Mouse (Mus musculus) cerebellum, adult 11-12 months (tissue): ENCODE data around the gene Pias4.

Source experiments
- DNase-seq: peaks from one replicate; pipeline ENCODE4 v3.0.0; 2022

Pias4 gene

GRCm38 (mm10) chr10:81168087-81168431, 336 bp upstream of the Pias4 start:
- no peak for DNase-seq

- DNase-seq, result peak; percentile 85
These were observed 2.6 kb downstream of the Pias4 start for GRCm38 (mm10) chr10:81165118-81165517.

DNA sequence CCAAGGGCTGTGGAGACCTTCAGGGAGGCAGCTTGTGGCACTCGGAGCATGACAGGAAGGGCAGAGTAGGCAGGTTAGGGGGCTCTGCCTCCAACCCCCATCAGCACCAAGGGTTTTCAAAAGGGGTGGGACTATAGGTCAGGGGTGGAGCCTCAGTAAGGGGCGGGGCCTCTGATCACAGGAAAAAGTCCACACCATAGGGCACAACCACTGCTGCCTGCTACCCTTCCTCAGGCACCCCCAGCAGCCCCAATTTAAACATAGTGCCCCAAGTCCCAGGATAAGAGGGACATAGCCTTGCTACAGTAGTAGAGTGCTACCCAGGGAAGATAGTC, 5.4 kb downstream of the Pias4 start:
- DNase-seq, result no peak

DNA sequence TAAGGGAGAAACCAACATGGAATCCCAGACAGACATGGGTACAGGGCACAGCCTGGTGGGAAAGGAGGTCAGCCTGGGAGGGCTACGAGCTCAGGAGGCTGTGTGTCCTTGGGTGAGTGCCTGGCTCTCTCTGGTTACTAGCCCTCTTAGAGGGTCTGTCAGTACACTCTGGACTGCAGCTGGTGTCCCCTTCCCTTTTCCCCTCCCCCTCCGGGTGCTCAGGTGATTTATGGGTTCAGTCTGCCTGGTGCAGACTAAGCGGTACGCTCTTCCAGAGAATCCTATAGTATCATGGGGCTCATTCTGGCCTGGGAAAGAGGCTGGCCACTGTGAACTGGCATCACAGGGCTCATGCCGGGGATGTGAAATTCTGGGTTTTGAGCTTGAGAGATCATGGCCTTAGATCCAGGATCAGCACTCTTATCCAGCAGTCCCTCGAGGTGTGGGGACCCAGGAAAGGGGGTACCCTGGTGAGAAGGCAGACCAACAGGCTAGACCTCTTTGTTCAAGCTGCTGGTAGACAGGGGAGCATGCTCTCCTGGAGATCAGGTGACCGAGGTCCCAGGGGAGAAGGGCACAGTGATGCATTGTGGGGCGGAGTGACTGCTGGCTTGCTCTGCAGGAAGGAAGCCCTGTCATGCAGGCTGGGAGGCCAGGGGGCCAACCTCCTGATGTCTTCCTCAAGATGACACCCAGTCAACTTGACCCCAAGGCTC, 6.0 kb downstream of the Pias4 start:
- no peak for DNase-seq

- DNase-seq, result no peak
These were observed 13.0 kb downstream of the Pias4 start for GRCm38 (mm10) chr10:81154736-81155135.

DNA sequence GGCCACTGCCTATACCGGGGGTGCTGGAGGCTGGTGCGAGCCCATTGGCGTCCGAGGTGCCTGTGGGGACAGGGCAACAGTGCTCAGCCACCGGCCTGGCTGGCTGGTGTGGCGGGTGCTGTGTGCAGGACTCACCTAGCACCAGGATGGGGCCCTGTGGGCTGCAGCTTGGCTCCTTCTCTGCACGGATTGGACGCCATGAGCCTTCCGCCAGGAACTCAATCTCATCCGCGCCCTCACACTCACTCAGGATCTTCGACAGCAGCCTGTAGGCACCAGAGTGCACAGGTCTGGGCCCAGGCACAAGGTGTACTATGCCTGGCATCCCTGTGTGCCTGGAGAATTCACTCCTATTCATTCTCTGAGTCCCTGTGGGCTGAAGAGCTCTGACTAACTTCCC, 13.4 kb downstream of the Pias4 start:
- no peak for DNase-seq

DNA sequence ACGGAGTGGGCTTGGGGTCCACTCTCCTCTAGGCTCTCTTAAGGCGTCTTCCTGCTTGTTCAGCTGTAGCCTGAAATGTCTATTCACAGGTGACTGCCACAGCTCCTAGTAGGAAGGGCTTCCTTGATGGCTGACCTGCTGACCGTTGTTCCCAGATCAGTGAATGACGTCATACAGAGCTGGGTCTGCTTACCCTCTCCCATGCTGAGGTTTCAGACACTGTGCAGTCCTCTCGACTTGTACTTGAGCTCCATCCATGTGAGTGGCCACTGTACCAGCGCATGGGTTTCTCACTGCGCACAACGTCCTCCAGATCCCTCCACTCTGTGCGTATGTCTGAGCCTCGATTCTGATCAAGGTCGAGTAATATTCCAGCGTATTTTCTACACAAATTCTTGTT, 15.1 kb downstream of the Pias4 start:
- no peak for DNase-seq

GRCm38 (mm10) chr10:81151261-81151660, 16.5 kb downstream of the Pias4 start:
- DNase-seq, result no peak

DNA sequence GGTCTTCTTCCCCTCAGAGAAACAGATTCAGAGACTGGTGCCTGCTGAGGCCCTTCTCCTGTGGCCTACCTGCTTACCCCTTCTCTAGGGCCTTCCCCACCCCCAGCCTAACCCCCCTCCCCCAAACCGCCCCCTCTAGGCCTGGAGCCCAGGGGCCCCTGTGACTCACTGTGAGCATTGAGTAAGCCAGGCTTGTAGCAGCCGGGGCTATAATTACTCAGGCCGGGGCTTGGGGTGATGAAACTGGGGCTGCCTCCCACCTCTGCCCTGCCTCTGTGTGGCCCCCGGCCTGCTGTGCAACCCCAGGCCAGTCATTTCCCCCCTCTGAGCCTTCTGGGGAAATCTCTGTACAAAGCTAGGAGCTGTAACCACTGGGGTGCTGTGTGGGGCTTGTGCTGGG, 21.4 kb downstream of the Pias4 start:
- no peak for DNase-seq

- DNase-seq, result no peak
These were observed 21.9 kb downstream of the Pias4 start for GRCm38 (mm10) chr10:81145778-81146177.

DNA sequence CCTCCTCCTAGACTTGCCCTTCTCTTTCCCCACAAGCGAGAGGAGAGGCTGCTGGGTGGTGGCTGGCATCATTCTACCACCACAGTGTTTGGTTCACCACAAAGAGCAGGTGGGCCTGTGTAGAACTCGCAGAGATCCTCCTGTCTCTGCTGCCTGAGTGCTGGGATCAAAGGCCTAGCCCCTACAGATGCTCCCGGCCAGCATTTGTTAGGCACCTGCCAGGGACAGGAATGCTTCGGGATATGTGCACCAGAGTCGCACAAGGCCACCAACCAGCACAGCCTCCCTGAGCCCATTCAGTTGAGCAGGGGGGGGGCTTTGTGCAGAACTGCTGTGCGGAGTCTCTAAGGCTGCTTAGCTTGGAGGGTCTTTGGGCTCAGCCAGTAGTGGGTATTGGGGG, 22.4 kb downstream of the Pias4 start:
- DNase-seq, result no peak

DNA sequence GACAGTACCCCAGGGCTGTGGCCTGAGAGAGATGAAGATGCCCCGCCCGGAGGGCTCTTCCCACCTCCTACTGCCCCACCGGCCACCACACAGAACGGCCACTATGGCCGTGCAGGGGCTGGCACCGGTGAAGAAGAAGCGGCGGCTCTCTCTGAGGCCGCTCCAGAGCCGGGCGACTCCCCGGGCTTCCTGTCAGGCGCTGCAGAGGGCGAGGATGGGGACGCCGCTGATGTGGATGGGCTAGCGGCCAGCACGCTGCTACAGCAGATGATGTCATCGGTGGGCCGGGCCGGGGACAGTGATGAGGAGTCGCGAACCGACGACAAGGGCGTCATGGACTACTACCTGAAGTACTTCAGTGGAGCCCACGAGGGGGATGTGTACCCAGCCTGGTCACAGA, 23.1 kb downstream of the Pias4 start:
- peak; percentile 59 for DNase-seq

DNA sequence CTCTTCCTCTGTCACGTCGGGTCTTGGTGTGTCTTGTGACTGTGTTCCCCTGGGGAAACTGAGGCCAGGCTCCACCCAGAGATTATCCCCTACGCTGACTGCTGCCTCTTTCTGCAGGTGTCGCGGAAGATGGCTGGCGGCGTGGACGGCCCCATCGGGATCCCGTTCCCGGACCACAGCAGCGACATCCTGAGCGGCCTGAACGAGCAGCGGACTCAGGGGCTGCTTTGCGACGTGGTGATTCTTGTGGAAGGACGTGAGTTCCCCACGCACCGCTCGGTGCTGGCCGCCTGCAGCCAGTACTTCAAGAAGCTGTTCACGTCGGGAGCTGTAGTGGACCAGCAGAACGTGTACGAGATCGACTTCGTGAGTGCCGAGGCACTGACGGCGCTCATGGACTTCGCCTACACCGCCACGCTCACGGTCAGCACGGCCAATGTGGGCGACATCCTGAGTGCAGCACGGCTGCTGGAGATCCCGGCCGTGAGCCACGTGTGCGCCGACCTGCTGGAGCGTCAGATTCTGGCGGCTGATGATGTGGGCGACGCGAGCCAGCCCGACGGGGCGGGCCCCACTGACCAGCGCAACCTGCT, 23.8 kb downstream of the Pias4 start:
- no peak for DNase-seq

GRCm38 (mm10) chr10:81143157-81143633, 24.5 kb downstream of the Pias4 start:
- DNase-seq, result peak; percentile 83

DNA sequence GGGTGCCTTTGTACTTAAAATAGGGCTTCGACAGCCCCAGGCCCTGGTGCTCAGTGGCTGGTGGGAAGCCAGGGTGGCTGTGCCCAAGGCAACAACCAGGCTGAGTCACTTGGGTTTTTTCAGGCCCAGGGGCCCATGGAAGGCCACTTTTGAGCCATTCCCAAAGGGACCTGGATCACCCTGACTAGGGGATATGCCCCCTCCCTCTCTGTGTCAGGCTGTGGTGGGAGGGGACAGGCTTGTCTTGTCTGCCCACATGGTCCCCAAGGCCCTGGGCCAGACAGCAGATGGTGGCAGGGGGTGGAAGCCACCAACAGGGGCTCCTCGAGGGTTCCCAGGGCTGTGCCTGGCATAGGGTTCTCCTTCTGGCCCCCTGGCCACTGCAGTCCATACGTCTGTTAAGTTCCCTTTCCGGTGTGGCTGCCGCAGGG, 25.2 kb downstream of the Pias4 start:
- DNase-seq, result peak; percentile 79

- peak; percentile 56 for DNase-seq
These were observed 26.1 kb downstream of the Pias4 start for GRCm38 (mm10) chr10:81141455-81142210.

GRCm38 (mm10) chr10:81140717-81141454, 26.8 kb downstream of the Pias4 start:
- DNase-seq, result peak; percentile 72

GRCm38 (mm10) chr10:81140005-81140404, 27.7 kb downstream of the Pias4 start:
- peak; percentile 79 for DNase-seq

DNA sequence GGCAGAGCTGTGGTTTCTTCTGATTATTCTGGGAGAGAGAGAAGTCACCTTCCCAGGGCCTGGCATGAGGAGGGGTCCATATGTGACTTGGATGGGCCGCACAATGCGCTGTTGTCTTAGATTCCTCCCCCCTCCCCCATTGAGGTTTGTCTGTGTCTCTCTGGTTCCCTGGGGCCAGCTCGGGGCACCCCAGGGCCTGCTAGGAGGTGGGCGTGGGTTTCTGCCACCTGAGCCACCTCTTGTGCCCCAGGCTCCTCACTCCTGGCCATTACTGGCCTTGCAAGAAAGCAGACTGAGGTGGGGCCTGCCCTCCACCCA, 28.2 kb downstream of the Pias4 start:
- DNase-seq, result no peak

DNA sequence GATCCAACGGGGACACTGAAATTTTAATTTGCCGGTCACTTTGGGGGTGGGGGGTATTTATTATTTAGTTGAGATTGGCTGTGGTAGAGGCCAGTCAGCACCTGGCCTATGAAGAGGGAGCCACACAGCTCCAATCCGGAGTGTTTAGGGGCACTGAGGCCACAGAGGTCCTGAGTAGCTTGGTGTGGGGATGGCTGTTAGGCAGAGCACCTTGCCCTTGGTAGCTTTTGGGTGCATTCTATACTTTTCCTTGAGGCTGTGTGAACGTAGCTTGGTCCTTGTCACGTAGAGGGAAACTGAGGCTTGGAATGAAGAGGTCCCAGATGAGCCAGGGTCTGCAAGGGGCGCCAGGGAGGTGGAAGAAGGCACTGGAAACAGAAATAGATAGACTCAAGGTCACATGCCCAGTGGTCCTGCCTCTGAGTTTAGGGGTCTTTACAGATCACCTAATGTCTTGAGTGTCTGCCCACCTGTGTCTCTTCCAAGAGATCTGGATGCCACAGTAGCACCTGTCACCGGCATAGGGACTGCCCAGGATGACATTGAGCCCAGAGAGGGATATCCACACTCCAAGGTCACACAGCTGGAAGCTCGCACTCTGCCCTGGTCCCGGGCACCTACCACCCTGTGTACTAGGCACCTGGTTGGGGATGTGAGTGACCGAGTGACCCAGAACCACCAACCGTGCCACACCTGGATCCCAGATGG, 28.7 kb downstream of the Pias4 start:
- peak; percentile 75 for DNase-seq

GRCm38 (mm10) chr10:81138131-81138782, 29.5 kb downstream of the Pias4 start:
- DNase-seq, result peak; percentile 82
